Mouse (Mus musculus) adrenal gland (tissue): ENCODE results near the gene Pnpla2.

Experiments
- intact Hi-C: fragments of 180-260 bp; cut with DNase I; formaldehyde crosslinking; loops from one replicate; pipeline ENCODE4 v1.15.1; 2025

Pnpla2 gene

GRCm38 (mm10) chr7:141465388-141466044 lies 10.5 kb downstream of the Pnpla2 start:
- intact Hi-C loops: no loop called here

- intact Hi-C loops: no loop called here
Measured at GRCm38 (mm10) chr7:141466045-141466394, 11.0 kb downstream of the Pnpla2 start.

- intact Hi-C loops: no loop called here
Measured at GRCm38 (mm10) chr7:141466607-141467148, 11.7 kb downstream of the Pnpla2 start.

- intact Hi-C loops: loop anchor here (1.0 kb wide), 1 partner anchor 9 kb away; no protein-coding TSS in a partner anchor
Measured at GRCm38 (mm10) chr7:141467230-141468030, 12.4 kb downstream of the Pnpla2 start, which contains the start of gene Cd151. Cd151 (plus strand) TSS chr7:141467392.

GRCm38 (mm10) chr7:141468164-141468521 lies 13.1 kb downstream of the Pnpla2 start:
- intact Hi-C loops: loop anchor here (1.0 kb wide), 1 partner anchor 8 kb away; no protein-coding TSS in a partner anchor

DNA sequence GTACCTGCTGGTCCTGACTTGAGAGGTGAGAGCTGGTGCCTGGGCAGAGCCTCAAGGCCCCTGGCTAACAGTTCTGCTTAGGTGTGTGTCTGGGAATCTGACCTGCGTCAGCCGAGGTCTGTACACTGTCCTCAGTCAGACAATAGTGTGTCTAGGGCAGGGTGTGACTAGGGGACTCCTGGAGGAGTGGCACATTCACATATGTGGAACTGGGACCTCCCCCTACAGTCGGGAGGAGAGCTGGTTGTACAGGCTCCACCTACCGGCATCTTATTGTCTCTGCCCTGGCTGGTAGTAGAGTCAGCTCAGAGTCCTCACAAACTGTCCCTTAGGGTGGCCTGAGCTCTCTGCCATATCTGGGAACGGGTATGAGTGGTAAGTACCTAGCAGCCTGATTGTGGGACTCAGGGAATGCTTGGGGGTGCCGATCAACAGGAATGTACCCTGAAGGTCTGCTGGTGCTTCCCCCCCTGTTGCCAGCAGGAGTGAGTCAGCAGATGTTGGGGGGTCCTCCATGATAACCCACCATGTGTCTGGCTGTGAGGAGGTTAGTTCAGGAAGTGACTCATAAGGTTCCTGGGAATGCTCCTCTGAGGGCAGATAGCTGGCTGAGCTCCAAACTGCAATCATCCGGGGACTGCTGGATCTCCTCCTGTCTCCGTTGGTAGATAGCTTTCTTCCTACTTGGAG lies 13.7 kb downstream of the Pnpla2 start:
- intact Hi-C loops: loop anchor here (1.0 kb wide), 1 partner anchor 8 kb away; no protein-coding TSS in a partner anchor

GRCm38 (mm10) chr7:141469352-141469751 lies 14.4 kb downstream of the Pnpla2 start:
- intact Hi-C loops: no loop called here

- intact Hi-C loops: no loop called here
Measured at GRCm38 (mm10) chr7:141469901-141470636, 15.1 kb downstream of the Pnpla2 start.

DNA sequence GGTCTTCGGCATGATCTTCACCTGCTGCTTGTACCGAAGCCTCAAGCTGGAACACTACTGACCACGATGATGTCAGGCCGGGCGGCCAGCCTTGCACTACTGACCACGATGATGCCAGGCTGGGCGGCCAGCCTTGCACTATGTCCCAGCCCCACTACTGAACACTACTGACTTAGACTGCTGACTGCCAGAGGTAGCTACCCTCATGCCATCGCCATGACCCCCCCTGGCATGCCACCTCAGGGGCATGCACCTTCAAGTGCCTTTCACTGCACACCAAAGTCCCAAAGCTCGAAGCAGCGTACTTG lies 15.6 kb downstream of the Pnpla2 start:
- intact Hi-C loops: no loop called here

DNA sequence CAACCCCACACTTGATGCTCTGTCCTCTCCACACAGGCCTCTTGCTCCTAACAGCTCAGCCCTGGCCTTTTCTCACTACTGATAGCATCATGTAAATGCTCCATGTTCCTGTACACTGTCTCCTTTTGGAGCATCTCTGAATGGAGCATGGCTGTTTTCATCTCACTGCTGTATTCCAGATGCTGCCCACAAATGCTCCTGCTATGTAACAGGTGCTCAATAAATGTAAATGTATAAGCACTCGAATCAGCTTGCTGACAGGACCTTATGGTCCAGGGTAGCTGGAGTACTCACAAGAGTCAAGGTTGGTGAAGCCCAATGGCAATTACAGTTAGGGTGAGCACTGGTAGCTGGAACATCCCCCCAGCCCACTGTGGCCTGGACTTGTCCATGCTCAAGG lies 16.2 kb downstream of the Pnpla2 start:
- intact Hi-C loops: no loop called here

DNA sequence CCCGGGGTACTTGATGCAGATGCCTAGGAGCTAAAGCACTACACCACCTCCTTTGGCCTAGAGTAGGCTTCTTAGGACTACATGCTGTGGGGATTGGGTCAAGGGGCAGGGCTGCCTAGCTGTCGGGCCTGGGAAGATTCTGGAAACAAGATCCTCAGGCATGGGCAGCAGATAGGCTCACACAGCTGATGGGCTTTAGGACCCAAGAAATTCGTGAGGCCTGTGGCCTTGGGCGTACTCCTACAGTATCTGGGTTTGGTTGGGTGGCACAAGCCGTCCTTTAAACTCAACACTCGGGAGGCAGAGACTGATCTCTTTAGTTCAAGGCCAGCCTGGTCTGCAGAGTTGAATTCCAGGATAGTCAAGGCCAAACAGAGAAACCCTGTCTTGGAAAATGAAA lies 17.2 kb downstream of the Pnpla2 start:
- intact Hi-C loops: no loop called here

- intact Hi-C loops: no loop called here
Measured at GRCm38 (mm10) chr7:141472763-141473162, 17.8 kb downstream of the Pnpla2 start.

DNA sequence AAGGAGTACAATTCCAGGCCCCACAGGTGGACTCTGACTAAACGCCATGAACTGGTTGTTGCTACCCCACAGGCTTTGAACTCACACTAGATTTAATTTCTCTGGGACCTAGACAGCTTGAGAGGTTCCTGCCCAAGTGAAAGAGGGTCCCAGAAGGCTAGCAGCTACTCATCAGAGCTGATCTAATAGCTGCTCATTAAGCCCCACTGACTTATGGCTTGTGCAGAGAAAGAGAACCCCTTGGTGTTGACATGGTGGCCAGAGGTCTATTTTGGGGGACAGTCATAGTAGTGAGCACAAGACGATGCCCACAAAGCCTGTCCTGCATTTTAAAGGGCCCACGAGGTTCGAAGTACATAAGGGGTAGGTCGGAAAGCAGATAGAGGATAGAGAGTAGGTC lies 19.2 kb downstream of the Pnpla2 start:
- intact Hi-C loops: no loop called here

DNA sequence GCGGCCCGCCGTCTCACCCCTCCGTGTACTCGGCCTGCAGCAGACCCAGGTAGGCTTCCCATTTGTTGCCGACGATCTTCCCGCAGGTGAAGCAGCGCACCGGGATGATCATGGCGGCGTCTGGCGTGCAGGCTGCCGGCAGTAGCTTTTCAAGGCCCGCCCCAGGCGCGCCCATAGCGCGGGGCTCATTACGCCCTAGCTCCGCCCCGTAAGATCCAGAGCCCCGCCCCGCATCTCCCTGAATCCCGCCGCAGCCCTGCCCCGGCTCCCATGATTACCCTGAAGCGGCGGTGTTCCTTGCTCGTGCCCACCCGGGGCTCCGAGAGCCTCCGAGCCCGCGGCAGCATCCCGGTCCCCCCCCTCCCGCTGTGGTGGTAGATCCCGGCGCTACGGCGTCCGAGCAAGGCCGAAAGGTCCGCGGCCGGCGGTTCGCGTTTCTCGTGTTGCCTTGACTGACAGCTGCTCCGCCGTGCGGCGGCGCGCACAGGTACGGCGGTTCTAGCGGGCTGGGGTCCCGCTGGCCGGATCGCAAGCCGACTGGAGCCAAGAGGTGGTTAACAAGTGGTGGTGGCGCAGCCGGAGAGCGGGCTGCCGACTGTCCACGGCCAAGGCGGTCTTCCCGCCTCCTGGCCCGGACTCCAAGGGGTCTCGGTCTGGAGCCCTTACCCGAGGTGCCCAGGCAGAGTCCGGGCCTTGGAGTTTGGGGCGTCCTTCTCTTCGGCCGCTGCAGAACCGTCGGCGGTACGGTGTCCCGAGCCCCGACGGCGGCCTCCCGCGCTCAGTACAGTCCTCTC lies 20.2 kb downstream of the Pnpla2 start, which contains the start of the genes Polr2l and Tspan4:
Polr2l (minus strand) TSS at position 122 of the 794 bp plus-strand sequence.
Tspan4 (plus strand) TSS at position 230 of the 794 bp plus-strand sequence.
- intact Hi-C loops: no loop called here

- intact Hi-C loops: loop anchor here (1.0 kb wide), 1 partner anchor 7 kb away; no protein-coding TSS in a partner anchor
Measured at GRCm38 (mm10) chr7:141475805-141476158, 20.8 kb downstream of the Pnpla2 start.

GRCm38 (mm10) chr7:141476226-141476980 lies 21.4 kb downstream of the Pnpla2 start:
- intact Hi-C loops: loop anchor here (1.0 kb wide), 1 partner anchor 8 kb away; no protein-coding TSS in a partner anchor

DNA sequence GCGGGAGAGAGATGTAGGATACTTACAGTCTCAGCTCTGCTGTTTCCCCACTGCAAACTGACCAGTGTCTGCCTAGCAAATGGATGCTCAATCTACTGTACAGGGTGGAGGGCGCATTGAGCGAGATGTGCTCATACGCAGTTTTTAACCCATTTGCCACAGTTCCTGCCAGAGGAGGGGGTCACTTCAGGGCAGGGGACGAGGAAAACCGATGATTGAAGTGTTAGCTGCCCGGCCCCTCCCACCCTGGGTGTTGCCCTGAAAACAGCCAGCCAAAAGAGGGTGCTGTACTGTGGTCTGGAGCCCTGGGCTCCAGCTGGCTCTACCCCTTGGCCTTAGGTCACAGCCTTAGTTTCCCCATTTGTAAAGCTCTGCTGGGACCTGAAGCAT lies 22.0 kb downstream of the Pnpla2 start:
- intact Hi-C loops: loop anchor here (1.0 kb wide), 1 partner anchor 9 kb away; no protein-coding TSS in a partner anchor

GRCm38 (mm10) chr7:141477578-141478269 lies 22.7 kb downstream of the Pnpla2 start:
- intact Hi-C loops: no loop called here

DNA sequence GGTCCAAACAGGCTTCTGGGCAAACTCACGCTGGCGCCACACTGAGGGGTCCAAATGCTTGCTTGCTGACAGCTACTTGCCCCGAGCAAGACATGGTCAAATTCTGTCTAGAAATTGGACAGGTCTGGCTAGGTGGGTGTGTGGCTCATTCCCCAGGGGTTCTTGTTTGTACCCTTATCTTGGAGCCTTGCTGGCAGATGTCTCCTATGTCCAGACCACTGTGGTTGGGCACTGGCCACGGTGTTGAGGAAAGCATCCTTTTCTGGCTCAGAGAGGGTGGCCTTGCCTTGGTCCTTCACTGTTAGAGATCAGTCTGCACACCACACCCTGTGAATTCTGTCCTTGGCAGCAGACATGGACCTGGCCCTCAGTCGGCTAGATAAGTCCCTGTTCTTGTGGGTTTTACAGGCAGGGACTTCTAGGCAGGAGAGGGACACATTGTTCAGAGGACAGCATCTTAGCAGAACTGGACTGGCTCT lies 23.3 kb downstream of the Pnpla2 start:
- intact Hi-C loops: no loop called here
